Mouse (Mus musculus) olfactory bulb, adult 2 months (tissue): Measurements from ENCODE around the gene Adgrv1.

Source experiments
- CTCF ChIP-seq: fragments of 200-500 bp; IDR thresholded peaks from 2 replicates; pipeline ENCODE4 v1.5.1; 2012; ENCODE audit warnings: low read depth, mild to moderate bottlenecking, low read length, moderate library complexity; ENCODE audit not compliant: insufficient read depth
- POLR2A ChIP-seq: fragments of 200-500 bp; IDR thresholded peaks from 2 replicates; pipeline ENCODE4 v1.6.1; 2012; ENCODE audit warnings: mild to moderate bottlenecking, low read depth, low read length, moderate library complexity; ENCODE audit not compliant: insufficient read depth

DNA sequence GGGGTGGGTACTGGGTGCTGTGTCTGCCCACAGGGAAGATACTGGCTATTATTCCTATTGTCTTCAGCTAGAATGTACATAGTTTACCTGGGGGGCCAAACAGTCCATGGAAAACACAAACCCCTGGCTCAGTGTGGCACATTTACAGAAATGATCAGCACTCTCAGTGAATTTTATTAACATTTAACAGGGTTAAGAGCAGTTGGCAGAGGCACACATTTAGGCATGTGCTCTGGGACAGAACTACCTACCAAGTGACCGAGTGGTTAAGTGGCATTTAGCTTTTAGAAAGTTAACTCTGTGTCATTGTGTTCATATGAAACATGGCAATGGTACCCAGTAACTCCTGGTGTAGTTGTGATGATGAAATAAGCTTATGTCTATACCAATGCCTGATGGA, 304.8 kb downstream of the Adgrv1 start:
- TF ChIP-seq CTCF, result no peak
- TF ChIP-seq POLR2A, result no peak
